Mouse (Mus musculus): ENCODE data around the gene Pip5k1b.
"Not testable (repeated sequence)": the region's sequence is repeated elsewhere in the genome, so short reads cannot be mapped to it uniquely, and the experiment has no call there.

Gene Pip5k1b

DNA sequence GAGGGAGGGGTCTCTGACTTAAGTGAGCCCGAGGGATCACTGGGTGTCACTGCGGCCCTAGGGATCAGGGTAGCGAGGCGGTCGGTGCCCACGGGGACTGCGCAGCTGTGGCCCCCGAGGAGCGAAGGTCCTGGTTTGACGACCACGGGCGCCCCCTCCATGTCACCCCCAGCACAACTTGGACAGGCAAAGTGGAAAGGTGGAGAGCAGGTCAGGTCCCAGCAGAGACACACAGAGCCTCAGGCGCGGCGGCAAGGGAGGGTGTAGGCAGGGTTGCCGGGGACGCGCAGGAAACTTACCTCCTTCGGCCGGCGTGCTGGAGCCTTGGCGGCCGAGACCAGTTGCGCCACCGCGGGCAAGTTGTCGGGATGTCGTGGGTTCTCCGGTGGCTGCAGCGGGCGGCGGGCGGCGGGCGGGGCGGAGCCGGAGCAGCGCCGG is at the start of gene Pip5k1b:
Pip5k1b (minus strand) TSS at position 407 of the 438 bp plus-strand sequence.
- DNase-seq (ENCODE audit: low read depth, low spot score): peak; percentile 23

DNA sequence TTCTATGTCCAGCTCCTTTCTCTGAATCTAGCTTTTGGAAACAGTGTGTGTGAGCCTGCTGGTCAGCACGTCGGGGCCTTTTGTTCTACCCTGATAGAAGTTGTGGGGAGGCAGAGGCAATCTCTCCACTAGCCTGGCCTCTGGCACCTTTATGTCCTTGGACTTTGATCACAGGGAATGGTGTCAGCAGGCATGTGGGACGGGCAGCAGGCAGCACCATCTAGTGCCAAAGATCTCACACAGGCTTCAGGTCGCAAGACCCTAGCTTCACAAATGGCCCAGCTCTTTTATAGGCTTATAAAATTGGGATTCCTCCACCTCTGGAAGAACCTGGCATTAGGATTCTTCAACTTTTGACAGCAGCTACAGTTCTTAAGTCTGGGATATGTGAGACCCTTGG is 48.4 kb upstream of the Pip5k1b start:
- no peak for DNase-seq (ENCODE audit: low read depth, low spot score)

DNA sequence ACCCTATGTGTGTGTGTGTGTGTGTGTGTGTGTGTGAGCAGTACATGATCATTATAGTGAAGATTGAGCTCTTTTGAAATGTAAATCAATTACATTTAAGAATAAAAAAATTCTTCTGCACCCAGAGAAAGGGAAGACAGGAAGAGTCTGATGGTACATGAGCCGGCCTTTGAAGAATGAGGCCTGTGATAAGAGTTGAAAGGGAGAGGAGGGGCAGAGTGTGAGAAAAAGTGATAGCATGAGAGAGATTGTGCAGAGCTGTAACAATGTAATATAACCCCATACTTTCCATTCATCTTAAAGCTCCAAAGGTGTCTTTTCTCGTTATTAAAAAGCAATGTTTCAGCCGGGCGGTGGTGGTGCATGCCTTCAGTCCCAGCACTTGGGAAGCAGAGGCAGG is 47.8 kb upstream of the Pip5k1b start:
- no peak for DNase-seq (ENCODE audit: low read depth, low spot score)

DNA sequence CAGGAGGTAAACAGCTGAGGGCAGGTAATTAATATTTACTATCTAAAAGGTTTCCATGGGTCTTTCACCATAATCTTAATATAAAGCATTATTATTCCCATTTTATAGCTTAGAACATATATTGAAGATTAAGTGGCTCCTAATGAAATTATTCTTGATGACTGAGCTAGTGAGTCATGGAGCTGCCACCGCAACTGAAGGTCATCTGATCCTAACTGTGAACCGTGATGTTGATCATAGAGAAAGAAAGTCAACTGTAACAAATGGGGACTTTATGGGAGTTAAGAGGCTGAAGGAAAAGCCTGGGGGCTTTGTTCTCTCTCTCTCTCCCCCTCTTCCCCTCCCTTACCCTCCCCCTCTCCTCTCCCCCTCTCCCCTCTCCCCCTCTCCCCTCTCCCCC is 31.1 kb upstream of the Pip5k1b start:
- no peak for DNase-seq (ENCODE audit: low read depth, low spot score)

DNA sequence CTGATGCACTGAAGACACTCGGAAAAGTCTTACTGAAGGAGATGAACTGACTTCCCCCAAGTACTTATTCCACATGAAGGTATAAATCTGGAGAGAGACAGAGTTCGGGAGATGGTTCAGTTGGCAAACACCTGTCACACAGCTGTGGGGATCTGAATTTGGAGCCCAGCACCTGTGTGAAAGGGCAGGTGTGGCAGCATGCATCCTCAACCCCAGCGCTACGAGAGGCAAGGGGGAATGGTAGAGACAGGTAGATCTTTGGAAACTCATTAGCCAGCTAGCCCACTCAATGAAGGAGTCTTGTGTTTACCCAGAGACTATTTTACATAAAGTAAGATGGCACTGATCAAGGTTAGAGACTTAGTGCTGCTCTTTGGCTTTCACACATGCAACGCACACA is 29.5 kb upstream of the Pip5k1b start:
- DNase-seq (ENCODE audit: low read depth, low spot score): no peak

DNA sequence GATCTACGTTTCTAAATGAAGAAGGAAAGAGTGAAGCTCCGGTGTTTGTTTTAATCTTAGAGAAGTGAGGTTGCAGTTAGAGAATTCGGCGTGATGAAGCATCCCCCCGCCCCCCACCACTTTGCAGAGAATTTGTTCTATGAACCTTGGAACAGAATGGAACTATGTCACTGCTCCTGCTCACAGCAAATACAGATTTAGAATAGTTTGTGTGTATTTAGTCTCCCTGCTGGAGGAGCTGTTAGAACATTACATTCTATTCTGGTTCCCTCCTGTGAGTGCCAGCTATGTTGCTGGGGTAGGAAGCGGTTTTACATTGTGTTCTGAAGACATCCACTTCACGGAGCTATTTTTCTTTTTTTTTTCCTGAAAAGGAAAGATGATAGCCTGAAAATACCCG is 28.3 kb upstream of the Pip5k1b start:
- no peak for DNase-seq (ENCODE audit: low read depth, low spot score)

DNA sequence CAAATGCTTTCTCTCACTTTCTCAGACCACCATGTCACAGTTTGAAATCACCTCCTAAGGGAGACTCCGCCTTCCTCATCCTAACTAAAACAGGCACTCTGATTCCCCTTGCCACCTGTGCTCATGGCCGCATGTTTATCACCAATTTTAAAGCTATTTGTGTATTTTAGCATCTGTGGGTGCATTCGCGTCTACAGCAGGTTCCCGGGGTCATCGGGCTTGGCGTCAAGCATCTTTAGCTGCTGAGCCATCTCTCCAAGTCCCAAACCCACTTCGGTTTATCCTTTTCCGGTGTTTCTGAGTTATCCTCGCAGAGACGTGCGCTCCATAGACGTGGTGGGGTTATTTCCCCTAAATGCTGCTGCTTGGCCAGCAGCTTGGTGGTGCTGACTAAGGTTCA is 20.5 kb upstream of the Pip5k1b start:
- DNase-seq (ENCODE audit: low read depth, low spot score): no peak

DNA sequence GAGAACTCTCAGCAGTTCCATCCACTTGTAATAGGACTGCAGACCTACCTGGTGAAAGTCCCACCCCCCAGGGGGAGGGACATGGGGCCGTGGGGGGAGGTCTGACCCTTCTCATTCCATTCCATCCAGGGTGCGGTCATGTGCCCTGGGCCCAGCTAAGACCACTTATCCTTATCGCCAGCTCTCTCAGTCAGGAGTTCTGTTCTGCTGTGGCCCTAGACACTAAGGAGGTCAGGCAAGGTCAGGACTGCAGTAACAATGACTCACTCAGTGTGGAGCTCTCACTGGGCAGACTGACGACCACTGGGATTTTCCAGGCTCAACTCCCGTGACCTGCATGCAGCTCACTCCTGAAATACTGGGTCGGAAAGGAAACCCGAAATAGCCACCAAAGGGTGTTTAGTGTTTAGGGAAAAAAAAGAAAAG is 16.1 kb upstream of the Pip5k1b start:
- no peak for DNase-seq (ENCODE audit: low read depth, low spot score)

DNA sequence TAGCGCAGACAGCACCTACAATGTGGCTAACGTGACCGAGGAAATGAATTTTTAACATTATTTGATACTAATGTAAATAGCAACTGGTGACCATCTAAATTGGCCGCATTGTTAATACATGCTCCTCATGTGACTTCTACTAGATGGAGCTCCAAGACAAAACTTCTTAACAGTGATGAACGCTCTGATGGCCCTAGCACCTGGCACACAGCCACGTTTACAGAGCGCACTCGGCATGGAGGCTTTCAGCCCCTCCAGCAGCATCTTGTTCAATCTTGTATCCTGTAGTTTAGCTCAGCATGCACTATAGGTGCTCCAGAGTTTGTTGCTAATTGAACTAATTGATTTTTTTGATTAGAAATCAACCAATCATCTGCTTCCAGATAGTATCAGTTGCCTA is 15.3 kb upstream of the Pip5k1b start:
- DNase-seq (ENCODE audit: low read depth, low spot score): no peak

DNA sequence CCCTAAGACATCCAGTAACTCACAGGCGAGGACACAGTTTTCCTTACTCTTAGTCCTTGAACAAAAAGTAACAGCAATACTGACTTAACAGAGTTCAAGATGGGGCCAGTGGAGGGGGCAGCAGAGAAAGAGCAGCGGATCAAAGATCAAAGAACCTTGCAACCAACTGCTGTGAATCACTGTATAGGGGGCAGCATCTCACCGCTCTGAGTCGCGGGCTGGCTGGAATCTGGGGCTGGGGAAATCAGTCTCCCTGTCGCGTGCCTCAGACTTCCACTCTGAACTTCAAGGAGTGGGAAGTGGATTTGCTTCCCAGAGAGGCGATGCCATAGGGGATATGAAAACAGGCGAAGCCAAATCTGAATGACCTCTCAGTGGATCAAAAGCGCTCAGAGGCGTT is 1.8 kb upstream of the Pip5k1b start:
- DNase-seq (ENCODE audit: low read depth, low spot score): peak; percentile 32

DNA sequence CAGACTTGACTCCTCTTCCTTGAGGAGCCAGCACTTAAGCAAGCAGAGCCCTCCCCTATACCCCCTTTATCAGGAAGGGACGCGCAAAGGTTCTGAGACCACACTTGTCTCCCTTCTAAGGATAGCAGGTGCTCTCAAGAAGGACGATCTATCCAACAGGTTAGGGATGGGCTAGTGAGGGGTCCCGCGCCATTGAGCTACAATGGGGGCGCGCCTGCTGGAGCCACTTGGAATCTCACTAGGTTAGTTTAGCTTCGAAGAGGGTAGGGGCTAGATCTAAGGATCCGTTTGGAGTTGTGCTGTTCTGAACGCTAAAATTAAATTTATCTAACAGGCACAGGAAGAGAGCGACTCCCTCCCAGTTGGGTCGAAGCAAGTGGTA is 904 bp upstream of the Pip5k1b start:
- DNase-seq (ENCODE audit: low read depth, low spot score): no peak

DNA sequence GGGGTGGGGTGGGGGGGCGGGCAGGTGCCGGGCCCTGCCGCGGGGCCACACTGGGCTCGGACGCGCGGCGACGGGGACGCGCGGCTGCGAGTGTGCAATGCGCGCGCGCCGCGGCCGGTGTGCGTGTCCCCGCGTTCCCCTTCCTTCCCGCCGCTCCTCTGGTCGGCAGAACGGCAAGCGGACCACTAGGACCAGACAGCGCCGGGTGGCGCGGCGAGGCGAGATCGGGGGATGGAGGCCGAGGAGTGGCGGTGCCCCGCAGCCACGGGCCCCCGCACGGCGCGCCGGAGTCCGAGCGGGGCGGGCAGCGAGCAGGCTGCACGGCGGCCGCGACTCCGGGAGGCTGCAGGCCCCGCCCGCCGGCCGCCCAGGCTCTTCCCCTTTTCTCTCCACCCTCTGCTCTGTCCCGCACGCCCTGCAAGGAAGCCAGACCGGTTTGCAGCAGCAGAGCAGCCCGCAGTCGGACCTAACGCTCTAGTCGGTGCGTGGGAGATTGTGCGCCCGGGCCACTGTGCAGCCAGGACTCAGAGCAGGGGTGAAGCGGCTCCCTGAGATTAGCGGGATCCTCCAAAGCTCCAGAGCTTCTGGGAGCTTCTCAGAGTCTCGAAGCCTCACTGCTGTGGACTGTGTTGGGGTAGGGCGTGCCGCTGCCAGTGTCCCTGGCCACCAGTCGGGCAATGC is 372 bp upstream of the Pip5k1b start:
- DNase-seq (ENCODE audit: low read depth, low spot score): peak; percentile 51

DNA sequence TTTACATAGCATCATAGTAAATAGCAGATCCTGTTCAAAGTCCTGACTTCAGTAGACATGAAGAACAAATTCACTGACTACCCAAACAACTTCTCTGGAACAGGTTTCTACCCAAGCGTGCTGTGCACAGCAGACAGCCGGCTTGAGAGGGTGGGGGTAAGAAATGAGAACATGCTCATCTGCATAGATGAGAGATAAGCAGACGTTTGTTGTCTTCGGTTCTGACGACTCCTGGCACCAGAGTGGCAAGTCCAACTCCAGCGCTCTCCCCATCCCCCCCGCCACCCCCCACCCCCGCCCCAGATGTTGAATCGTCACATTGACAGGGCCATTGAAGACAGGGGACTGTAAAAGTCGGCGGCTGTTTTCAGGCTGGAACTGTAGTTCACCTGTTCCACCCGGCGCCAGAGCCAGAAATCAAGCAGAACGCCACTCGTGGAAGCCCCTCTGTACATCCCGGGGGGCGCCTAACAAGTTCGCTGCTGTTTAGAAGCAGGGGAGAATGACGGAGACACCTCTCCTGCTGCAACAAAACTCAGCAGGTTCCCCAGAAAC is 684 bp downstream of the Pip5k1b start:
- no peak for DNase-seq (ENCODE audit: low read depth, low spot score)

DNA sequence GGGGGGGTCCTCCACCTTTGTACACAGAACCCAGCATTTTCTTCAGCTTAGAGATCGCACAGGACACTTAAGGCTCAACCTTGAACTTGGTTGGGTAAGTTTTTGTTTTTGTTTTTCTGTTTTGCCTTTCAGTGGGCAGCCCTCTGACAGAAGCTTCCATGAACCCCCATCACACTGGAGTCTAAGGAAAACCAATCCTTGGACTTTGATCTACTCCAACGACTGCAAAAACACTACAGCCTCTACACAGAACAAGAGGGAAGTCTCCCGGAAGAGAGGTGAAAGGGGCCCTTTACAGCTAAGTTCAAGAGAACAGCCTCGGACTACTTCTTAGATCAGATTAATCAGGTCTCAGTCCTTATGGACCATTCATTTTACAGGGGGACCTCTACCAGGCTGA is 1.2 kb downstream of the Pip5k1b start:
- DNase-seq (ENCODE audit: low read depth, low spot score): no peak

DNA sequence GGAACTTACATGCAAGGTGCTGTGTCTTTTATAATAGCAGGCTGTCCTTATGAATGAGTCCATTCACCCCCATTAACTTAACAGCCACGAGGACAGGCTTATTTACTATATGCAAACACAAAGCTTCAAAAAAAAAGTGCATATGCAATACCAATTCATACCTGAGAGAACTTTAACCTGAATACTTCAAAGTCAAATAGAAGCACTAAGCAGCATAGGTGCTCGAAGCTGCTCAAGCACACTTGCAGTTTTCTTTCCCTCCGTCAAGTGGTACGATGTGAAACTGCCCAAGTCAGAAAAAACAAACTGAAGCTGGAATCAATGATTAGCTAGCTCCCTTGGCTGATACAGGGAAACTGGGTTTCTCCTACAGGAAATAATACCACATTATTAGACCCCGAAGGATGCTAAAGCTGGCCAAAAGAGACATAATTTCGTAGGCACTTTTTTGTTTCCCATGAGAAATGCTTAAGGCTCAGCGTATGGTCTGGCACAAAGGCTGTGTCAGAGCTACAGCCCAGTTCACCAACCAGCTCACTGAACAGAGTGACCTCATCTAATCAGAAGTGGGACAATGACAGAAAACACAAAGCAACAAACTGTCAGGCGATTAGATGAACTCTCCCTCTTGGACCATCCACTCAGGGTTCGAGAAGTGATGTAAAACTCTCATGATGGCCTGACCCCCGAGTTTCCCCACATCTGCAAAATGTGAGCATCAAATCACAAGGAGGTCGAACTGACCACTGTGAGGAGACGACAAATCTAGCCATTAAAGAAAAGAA is 2.2 kb downstream of the Pip5k1b start:
- no peak for DNase-seq (ENCODE audit: low read depth, low spot score)

DNA sequence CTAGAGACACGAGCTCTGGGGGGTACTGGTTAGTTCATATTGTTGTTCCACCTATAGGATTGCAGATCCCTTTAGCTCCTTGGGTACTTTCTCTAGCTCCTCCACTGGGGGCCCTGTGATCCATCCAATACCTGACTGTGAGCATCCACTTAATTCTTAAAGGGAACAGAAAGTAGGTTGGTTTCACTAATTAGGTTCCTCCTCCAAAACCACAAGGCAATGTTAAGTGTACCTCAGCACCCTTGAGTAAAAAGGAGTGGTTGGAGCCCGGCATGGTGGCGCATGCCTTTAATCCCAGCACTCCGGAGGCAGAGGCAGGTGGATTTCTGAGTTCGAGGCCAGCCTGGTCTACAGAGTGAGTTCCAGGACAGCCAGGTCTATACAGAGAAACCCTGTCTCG is 3.0 kb downstream of the Pip5k1b start:
- DNase-seq (ENCODE audit: low read depth, low spot score): not testable (repeated sequence)

DNA sequence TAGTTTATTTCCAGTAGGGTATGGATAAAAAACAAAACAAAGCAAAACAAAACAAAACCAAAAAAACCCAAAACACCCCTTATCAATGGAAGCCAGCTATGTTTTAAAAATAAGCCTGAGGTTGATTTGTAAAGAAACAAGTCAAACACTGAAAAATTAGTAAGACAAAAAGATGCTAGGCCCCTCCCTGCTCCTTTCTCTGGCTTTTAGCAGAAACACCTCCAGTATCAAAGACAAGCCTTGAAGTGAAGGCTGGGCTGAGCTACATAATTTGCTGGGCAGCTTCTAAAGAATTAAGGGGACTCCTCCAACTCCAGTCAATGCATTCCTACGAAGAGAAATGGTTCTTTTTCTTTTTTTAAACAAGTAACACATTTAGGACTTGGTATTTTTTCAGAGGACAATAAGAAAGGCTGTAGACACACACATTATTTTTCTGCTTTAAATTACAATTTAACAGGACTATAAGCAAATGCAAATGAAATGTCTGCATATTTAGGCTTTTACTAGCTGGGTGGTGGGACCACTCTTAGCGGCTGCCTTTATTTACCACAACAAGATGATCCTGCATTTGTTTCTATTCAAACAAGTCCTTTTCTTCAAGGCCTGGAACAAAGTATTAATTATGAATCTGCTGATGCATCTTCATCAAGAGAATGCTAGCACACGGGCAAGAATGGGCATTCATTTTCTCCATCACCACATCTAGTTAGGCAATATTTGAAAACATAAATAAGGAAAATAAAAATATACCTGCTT is 4.3 kb downstream of the Pip5k1b start:
- DNase-seq (ENCODE audit: low read depth, low spot score): no peak

DNA sequence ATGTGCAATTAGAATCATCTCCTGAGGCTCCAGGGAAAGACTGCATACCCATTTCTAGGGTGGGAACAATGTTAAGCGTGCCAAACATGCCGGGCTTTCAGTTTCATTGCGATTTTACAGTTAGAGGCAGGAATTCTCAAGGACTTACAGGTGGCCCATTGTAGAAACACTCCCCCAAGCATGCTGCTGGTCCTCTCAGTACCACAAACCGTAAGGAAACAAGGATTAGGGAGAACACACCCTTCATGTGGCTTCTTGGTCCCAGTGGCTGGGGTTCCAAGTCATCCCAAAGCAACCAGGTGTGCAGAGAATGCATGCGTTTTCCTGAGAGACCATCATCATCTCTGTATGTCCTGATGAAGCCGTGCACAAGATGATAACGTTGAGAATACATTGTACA is 4.9 kb downstream of the Pip5k1b start:
- DNase-seq (ENCODE audit: low read depth, low spot score): no peak

DNA sequence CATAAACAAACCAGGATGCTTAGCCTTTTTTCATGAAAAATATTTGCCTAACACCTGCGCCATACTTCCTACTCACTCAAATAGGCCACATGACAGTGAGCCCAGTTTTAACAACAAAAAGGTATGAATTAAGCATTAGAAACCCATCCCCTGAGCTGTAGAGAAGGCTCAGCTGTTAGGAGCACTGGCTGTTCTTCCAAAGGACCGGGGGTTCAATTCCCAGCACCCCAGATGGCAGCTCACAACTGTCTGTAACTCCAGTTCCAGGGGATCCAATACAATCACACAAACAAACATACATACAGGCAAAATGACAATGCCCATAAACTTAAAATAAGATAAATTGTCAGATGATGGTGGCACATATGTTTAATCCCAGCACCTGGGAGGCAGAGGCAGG is 5.7 kb downstream of the Pip5k1b start:
- no peak for DNase-seq (ENCODE audit: low read depth, low spot score)

DNA sequence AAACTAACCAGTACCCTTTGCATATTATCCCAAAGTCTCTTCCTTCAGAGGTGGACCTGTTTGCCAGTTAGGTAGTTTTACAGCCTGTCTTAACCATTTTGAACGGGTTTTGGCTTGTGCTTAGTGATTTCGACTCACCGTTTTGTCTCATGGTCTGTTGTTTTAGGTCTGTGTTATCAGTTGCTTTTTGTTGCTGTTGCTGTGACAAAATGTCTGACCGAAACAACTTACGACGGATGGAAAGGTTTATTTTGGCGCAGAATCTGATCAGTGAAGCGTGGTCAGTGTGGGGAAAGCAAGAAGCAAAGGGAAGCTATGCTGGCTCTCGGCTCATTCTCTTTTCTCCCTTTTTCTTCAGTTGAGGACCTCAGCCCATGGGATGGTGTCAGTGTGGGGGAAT is 7.3 kb downstream of the Pip5k1b start:
- DNase-seq (ENCODE audit: low read depth, low spot score): no peak

DNA sequence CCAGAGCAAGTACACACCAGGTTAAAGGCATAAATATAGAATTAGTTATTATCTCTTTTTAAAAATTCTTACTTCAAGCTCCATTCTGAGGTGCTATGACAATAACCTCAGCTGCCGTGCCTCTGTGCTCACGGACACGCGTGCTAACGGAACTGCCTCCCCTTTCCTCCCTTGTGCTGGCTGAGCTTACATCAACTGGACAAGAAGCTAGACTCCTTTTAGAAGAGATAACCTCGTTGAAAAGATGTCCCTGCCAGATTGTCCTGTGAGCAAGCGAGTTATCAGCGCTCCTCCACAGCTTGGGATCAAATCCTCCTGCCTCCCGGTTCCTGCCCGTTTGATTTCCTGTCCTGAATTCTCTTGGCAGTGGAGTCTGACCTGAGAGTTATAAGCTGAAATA is 9.5 kb downstream of the Pip5k1b start:
- no peak for DNase-seq (ENCODE audit: low read depth, low spot score)

Measured in embryo, embryonic 11.5 days (tissue).